Mouse (Mus musculus): ENCODE data around the gene Unc5cl.
"Not testable (repeated sequence)": the region's sequence is repeated elsewhere in the genome, so short reads cannot be mapped to it uniquely, and the experiment has no call there.

Gene Unc5cl

GRCm38 (mm10) chr17:48467395-48468231, 12.9 kb downstream of the Unc5cl start:
- peak; percentile 83 for DNase-seq (ENCODE audit: low spot score)

- not testable (repeated sequence) for DNase-seq (ENCODE audit: low spot score)
Observed at GRCm38 (mm10) chr17:48474282-48474681, 19.6 kb downstream of the Unc5cl start.

- DNase-seq (ENCODE audit: low spot score), result no peak
Observed at GRCm38 (mm10) chr17:48475444-48475843, 20.7 kb downstream of the Unc5cl start.

GRCm38 (mm10) chr17:48479952-48480351, 25.3 kb downstream of the Unc5cl start:
- no peak for DNase-seq (ENCODE audit: low spot score)

- DNase-seq (ENCODE audit: low spot score), result no peak
Observed at GRCm38 (mm10) chr17:48483764-48484163, 29.1 kb downstream of the Unc5cl start.

- no peak for DNase-seq (ENCODE audit: low spot score)
Observed at GRCm38 (mm10) chr17:48484191-48484590, 29.5 kb downstream of the Unc5cl start.

- no peak for DNase-seq (ENCODE audit: low spot score)
Observed at GRCm38 (mm10) chr17:48489466-48489865, 34.8 kb downstream of the Unc5cl start.

GRCm38 (mm10) chr17:48492621-48493020, 37.9 kb downstream of the Unc5cl start:
- no peak for DNase-seq (ENCODE audit: low spot score)

GRCm38 (mm10) chr17:48493582-48493981, 38.9 kb downstream of the Unc5cl start:
- no peak for DNase-seq (ENCODE audit: low spot score)

GRCm38 (mm10) chr17:48493986-48494385, 39.3 kb downstream of the Unc5cl start:
- no peak for DNase-seq (ENCODE audit: low spot score)

- no peak for DNase-seq (ENCODE audit: low spot score)
Observed at GRCm38 (mm10) chr17:48497986-48498385, 43.3 kb downstream of the Unc5cl start.

GRCm38 (mm10) chr17:48500846-48501445, 46.2 kb downstream of the Unc5cl start:
- no peak for DNase-seq (ENCODE audit: low spot score)

GRCm38 (mm10) chr17:48505006-48505405, 50.3 kb downstream of the Unc5cl start:
- DNase-seq (ENCODE audit: low spot score), result no peak

- no peak for DNase-seq (ENCODE audit: low spot score)
Observed at GRCm38 (mm10) chr17:48506986-48507385, 52.3 kb downstream of the Unc5cl start.

GRCm38 (mm10) chr17:48509596-48509995, 54.9 kb downstream of the Unc5cl start:
- no peak for DNase-seq (ENCODE audit: low spot score)

- DNase-seq (ENCODE audit: low spot score), result no peak
Observed at GRCm38 (mm10) chr17:48512614-48513281, 58.0 kb downstream of the Unc5cl start.

- no peak for DNase-seq (ENCODE audit: low spot score)
Observed at GRCm38 (mm10) chr17:48514613-48515012, 59.9 kb downstream of the Unc5cl start.

- DNase-seq (ENCODE audit: low spot score), result no peak
Observed at GRCm38 (mm10) chr17:48519046-48519445, 64.3 kb downstream of the Unc5cl start.

GRCm38 (mm10) chr17:48520352-48520751, 65.7 kb downstream of the Unc5cl start:
- no peak for DNase-seq (ENCODE audit: low spot score)

GRCm38 (mm10) chr17:48523056-48523455, 68.4 kb downstream of the Unc5cl start:
- no peak for DNase-seq (ENCODE audit: low spot score)

GRCm38 (mm10) chr17:48533844-48534705, 79.4 kb downstream of the Unc5cl start:
- no peak for DNase-seq (ENCODE audit: low spot score)

GRCm38 (mm10) chr17:48538328-48538727, 83.6 kb downstream of the Unc5cl start:
- no peak for DNase-seq (ENCODE audit: low spot score)
